13 mouse cellular contexts compared by ENCODE assay signal in genomic region chr8:78889708-78890107, GRCm38 (mm10).
"Had no signal": no experiment of that assay in that cellular context is flagged by ENCODE, and none has a peak within 500 bp of the region (broad histone marks: within the 10 kb centered on the region; RNA-seq: fewer than 3 reads in every experiment).

No protein-coding gene starts in this region.

- H3K4me1 ChIP-seq: limb, embryonic 15.5 days; liver, embryonic 13.5 days; midbrain, embryonic 12.5 days; neural tube, embryonic 13.5 days had no signal

- H3K27ac ChIP-seq: limb, embryonic 15.5 days; liver, embryonic 13.5 days; midbrain, embryonic 12.5 days; neural tube, embryonic 13.5 days had no signal

- ATAC-seq: liver, postnatal 0 days; midbrain, embryonic 16.5 days had no signal

- H3K9me3 ChIP-seq: limb, embryonic 15.5 days; liver, embryonic 13.5 days; megakaryocyte, embryonic 14.5 days; midbrain, embryonic 12.5 days; neural tube, embryonic 13.5 days had no signal

- H3K36me3 ChIP-seq: limb, embryonic 15.5 days; liver, embryonic 13.5 days; midbrain, embryonic 12.5 days; neural tube, embryonic 13.5 days had no signal

- DNase-seq: kidney, adult 8-10 months; kidney, postnatal 25 days; layer of hippocampus, adult 9-11 months; layer of hippocampus, postnatal 36 days; liver, embryonic 13.5 days; liver, postnatal 0 days; right cerebral cortex, postnatal 14 days; thymus, postnatal 4 days had no signal

- H3K9ac ChIP-seq: limb, embryonic 15.5 days; liver, embryonic 13.5 days; liver, postnatal 0 days; midbrain, embryonic 12.5 days; neural tube, embryonic 13.5 days had no signal

- H3K4me3 ChIP-seq: limb, embryonic 15.5 days; liver, embryonic 13.5 days; megakaryocyte, embryonic 14.5 days; midbrain, embryonic 12.5 days; neural tube, embryonic 13.5 days had no signal

- H3K4me2 ChIP-seq: limb, embryonic 15.5 days; liver, embryonic 13.5 days; midbrain, embryonic 12.5 days; neural tube, embryonic 13.5 days had no signal

- H3K27me3 ChIP-seq: limb, embryonic 15.5 days; liver, embryonic 13.5 days; midbrain, embryonic 12.5 days; neural tube, embryonic 13.5 days had no signal
